Mouse (Mus musculus) MEL (cell line): ENCODE data around the gene Edem1. TPM values are rescaled to one million over a fixed set of nuclear protein-coding genes. Genes with fewer than 3 reads are reported as not detected.

Experiments
- DNase-seq: peaks from one replicate; pipeline ENCODE4 v3.0.0; 2011; ENCODE audit warnings: low read depth, low spot score
- H3K27ac ChIP-seq: 2 replicates; pipeline ENCODE4 v1.5.1; 2012; ENCODE audit warnings: low read depth, mild to moderate bottlenecking, control low read depth, low read length, moderate library complexity; ENCODE audit not compliant: control insufficient read depth
- H3K27me3 ChIP-seq, 2 experiments: fragments of 150-350 bp in 1 of 2; sonication (generic) in 1 of 2; 2 replicates each; pipeline ENCODE4 v1.6.1; 2012; ENCODE audit warnings: low read length in 2 of 2, mild to moderate bottlenecking in 2 of 2, improper control_type of control experiment in 1 of 2, moderate library complexity in 1 of 2; ENCODE audit not compliant: insufficient read depth in 2 of 2, control insufficient read depth in 1 of 2
- H3K36me3 ChIP-seq, 2 experiments: 2 replicates each; pipeline ENCODE4 v1.6.1; 2012 to 2014; ENCODE audit warnings: low read length in 2 of 2, improper control_type of control experiment in 1 of 2, inconsistent platforms in 1 of 2, mild to moderate bottlenecking in 1 of 2; ENCODE audit not compliant: insufficient read depth in 2 of 2, control insufficient read depth in 1 of 2
- H3K4me1 ChIP-seq, 2 experiments: fragments of 150-350 bp in 1 of 2; sonication (generic) in 1 of 2; 2 replicates each; pipeline ENCODE4 v1.6.1; 2012; ENCODE audit warnings: low read length in 2 of 2, improper control_type of control experiment in 1 of 2, mild to moderate bottlenecking in 1 of 2; ENCODE audit not compliant: insufficient read depth in 2 of 2, control insufficient read depth in 1 of 2
- H3K4me3 ChIP-seq, 2 experiments: fragments of 150-350 bp in 1 of 2; sonication (generic) in 1 of 2; 2 replicates each; pipeline ENCODE4 v1.5.1; 2012; ENCODE audit warnings: low read depth in 2 of 2, low read length in 2 of 2, mild to moderate bottlenecking in 2 of 2, moderate library complexity in 2 of 2, control low read depth in 1 of 2, improper control_type of control experiment in 1 of 2; ENCODE audit not compliant: control insufficient read depth in 1 of 2, insufficient read depth in 1 of 2
- H3K79me2 ChIP-seq: 2 replicates; pipeline ENCODE4 v1.6.1; 2012; ENCODE audit warnings: mild to moderate bottlenecking, low read length, moderate library complexity; ENCODE audit not compliant: control insufficient read depth, poor library complexity, insufficient read depth
- H3K9ac ChIP-seq: 2 replicates; pipeline ENCODE4 v1.6.1; 2012; ENCODE audit warnings: low read depth, mild to moderate bottlenecking, control low read depth, low read length, moderate library complexity; ENCODE audit not compliant: control insufficient read depth, poor library complexity, severe bottlenecking
- H3K9me3 ChIP-seq: fragments of 150-350 bp; sonication (generic); replicated peaks from 2 replicates; pipeline ENCODE4 v1.6.1; 2012; ENCODE audit warnings: mild to moderate bottlenecking, low read length, improper control_type of control experiment, moderate library complexity; ENCODE audit not compliant: insufficient read depth
- BHLHE40 ChIP-seq: IDR thresholded peaks from 2 replicates; pipeline ENCODE4 v1.6.1; 2012; ENCODE audit warnings: low read depth, mild to moderate bottlenecking, inconsistent platforms, low read length, improper control_type of control experiment, borderline replicate concordance
- CHD1 ChIP-seq: IDR thresholded peaks from 2 replicates; pipeline ENCODE4 v1.6.1; 2012; ENCODE audit warnings: low read depth, mild to moderate bottlenecking, inconsistent platforms, low read length, improper control_type of control experiment
- CTCF ChIP-seq, 3 experiments: IDR thresholded peaks in 2 of 3; conservative IDR thresholded peaks in 1 of 3; 2 replicates each; pipeline ENCODE4 v1.5.1; 2011 to 2012; ENCODE audit warnings: low read length in 3 of 3, low read depth in 2 of 3, mild to moderate bottlenecking in 2 of 3, improper control_type of control experiment in 1 of 3, inconsistent platforms in 1 of 3, mixed read lengths in 1 of 3, moderate library complexity in 1 of 3; ENCODE audit not compliant: control insufficient read depth in 1 of 3, insufficient read depth in 1 of 3, poor library complexity in 1 of 3, severe bottlenecking in 1 of 3
- ELF1 ChIP-seq: IDR thresholded peaks from 2 replicates; pipeline ENCODE4 v1.6.1; 2014; ENCODE audit warnings: low read depth, mild to moderate bottlenecking, inconsistent platforms, low read length, improper control_type of control experiment, moderate library complexity
- ETS1 ChIP-seq: IDR thresholded peaks from 2 replicates; pipeline ENCODE4 v1.6.1; 2012; ENCODE audit warnings: low read depth, mild to moderate bottlenecking, inconsistent platforms, low read length, improper control_type of control experiment, moderate library complexity
- GATA1 ChIP-seq: IDR thresholded peaks from 2 replicates; pipeline ENCODE4 v1.6.1; 2011; ENCODE audit warnings: low read depth, low read length, improper control_type of control experiment
- HCFC1 ChIP-seq: IDR thresholded peaks from 2 replicates; pipeline ENCODE4 v1.6.1; 2012; ENCODE audit warnings: low read depth, mild to moderate bottlenecking, inconsistent platforms, low read length, improper control_type of control experiment, moderate library complexity
- MAX ChIP-seq: IDR thresholded peaks from 2 replicates; pipeline ENCODE4 v1.6.1; 2011; ENCODE audit warnings: low read length, improper control_type of control experiment
- MEF2A ChIP-seq: IDR thresholded peaks from 2 replicates; pipeline ENCODE4 v1.6.1; 2014; ENCODE audit warnings: low read depth, mild to moderate bottlenecking, inconsistent platforms, low read length, improper control_type of control experiment; ENCODE audit not compliant: poor library complexity, insufficient replicate concordance, severe bottlenecking; ENCODE audit errors: extremely low read depth
- MYB ChIP-seq: IDR thresholded peaks from 2 replicates; pipeline ENCODE4 v1.6.1; 2011; ENCODE audit warnings: mild to moderate bottlenecking, low read depth, low read length, improper control_type of control experiment
- NRF1 ChIP-seq: IDR thresholded peaks from 2 replicates; pipeline ENCODE4 v1.6.1; 2014; ENCODE audit warnings: low read depth, mild to moderate bottlenecking, inconsistent platforms, low read length, improper control_type of control experiment, moderate library complexity; ENCODE audit not compliant: poor library complexity, insufficient read depth, severe bottlenecking
- POLR2AphosphoS5 ChIP-seq: IDR thresholded peaks from 2 replicates; pipeline ENCODE4 v1.6.1; 2012; ENCODE audit warnings: low read depth, borderline replicate concordance, mild to moderate bottlenecking, inconsistent platforms, low read length, moderate library complexity, mixed read lengths
- RAD21 ChIP-seq: IDR thresholded peaks from 2 replicates; pipeline ENCODE4 v1.6.1; 2011; ENCODE audit warnings: mild to moderate bottlenecking, low read depth, low read length, improper control_type of control experiment
- SIN3A ChIP-seq: IDR thresholded peaks from 2 replicates; pipeline ENCODE4 v1.6.1; 2012; ENCODE audit warnings: low read length, improper control_type of control experiment, inconsistent platforms
- USF1 ChIP-seq: IDR thresholded peaks from 2 replicates; pipeline ENCODE4 v1.6.1; 2014; ENCODE audit warnings: low read depth, mild to moderate bottlenecking, inconsistent platforms, low read length, improper control_type of control experiment, moderate library complexity
- USF2 ChIP-seq, 2 experiments: IDR thresholded peaks; 2 replicates each; pipeline ENCODE4 v1.6.1; 2011 to 2012; ENCODE audit warnings: improper control_type of control experiment in 2 of 2, low read length in 2 of 2, borderline replicate concordance in 1 of 2, inconsistent platforms in 1 of 2, low read depth in 1 of 2, mild to moderate bottlenecking in 1 of 2; ENCODE audit not compliant: insufficient read depth in 1 of 2
- ZC3H11A ChIP-seq: IDR thresholded peaks from 2 replicates; pipeline ENCODE4 v1.6.1; 2012; ENCODE audit warnings: low read depth, mild to moderate bottlenecking, inconsistent platforms, low read length, improper control_type of control experiment
- ZMIZ1 ChIP-seq: IDR thresholded peaks from 2 replicates; pipeline ENCODE4 v1.6.1; 2012; ENCODE audit warnings: low read depth, mild to moderate bottlenecking, inconsistent platforms, low read length, improper control_type of control experiment, moderate library complexity
- ZNF384 ChIP-seq: IDR thresholded peaks from 2 replicates; pipeline ENCODE4 v1.6.1; 2012; ENCODE audit warnings: low read depth, mild to moderate bottlenecking, inconsistent platforms, low read length, improper control_type of control experiment
- polyA plus RNA-seq, 2 experiments: library from polyadenylated mRNA; stranded (reverse) in 1 of 2; unstranded in 1 of 2; fragments of >175 nt in 1 of 2; fragments of >200 nt in 1 of 2; gene quantifications; 2 replicates each; pipeline versions ENCODE4 v1.2.1 to v1.2.4; 2012; ENCODE audit warnings: low replicate concordance in 2 of 2, low read depth in 1 of 2; ENCODE audit not compliant: insufficient read length in 2 of 2, insufficient read depth in 1 of 2, missing spikeins in 1 of 2
- total RNA-seq: library from RNA; depleted of rRNA; stranded (reverse); fragments of 300-350 nt; gene quantifications from 2 replicates; pipeline ENCODE4 v1.2.3, GENCODE M21; 2012

The Edem1 gene
- total and polyA plus RNA-seq, 3 experiments: 10.8 to 17.9 TPM; not detected in 1

GRCm38 (mm10) chr6:108899231-108899630 lies 70.8 kb downstream of the Edem1 start:
- no peak overlapping the region for H3K9ac ChIP-seq

DNA sequence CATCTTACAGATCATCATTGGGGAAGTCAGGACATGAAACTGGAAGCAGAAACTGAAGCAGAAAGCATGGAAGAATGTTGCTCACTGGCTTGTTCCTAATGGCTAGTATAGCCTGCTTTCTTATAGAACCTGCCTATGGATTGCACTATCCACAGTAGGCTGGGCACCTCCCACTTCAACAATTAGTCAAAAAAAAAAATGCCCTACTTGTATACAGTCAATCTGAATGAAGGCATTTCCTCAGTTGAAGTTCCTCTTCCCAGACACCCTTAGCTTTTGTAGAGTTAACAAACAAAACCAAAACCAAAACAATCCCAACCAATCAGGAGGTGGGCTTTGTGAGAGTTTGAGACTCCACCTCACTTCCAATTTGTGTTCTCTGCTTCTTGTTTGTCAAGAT lies 73.7 kb downstream of the Edem1 start:
- H3K36me3 ChIP-seq: peaks cover 0 to 6% of the 10 kb centered on the region in 2 experiments; a peak in 2 of 4 replicates
- no peaks in the 10 kb centered on the region for H3K9me3 ChIP-seq
- H3K9ac ChIP-seq: no peak overlapping the region
- no peaks in the 10 kb centered on the region for H3K79me2 ChIP-seq
- peak; percentile 22 for DNase-seq
- no peak overlapping the region for H3K27ac ChIP-seq
- peaks cover 0 to 3% of the 10 kb centered on the region in 2 experiments; a peak in 2 of 4 replicates for H3K4me1 ChIP-seq
- TF ChIP-seq ZNF384: peak; percentile 68
- no peak for TF ChIP-seq POLR2AphosphoS5
- no peak overlapping the region for H3K4me3 ChIP-seq
- no peaks in the 10 kb centered on the region for H3K27me3 ChIP-seq

More at GRCm38 (mm10) chr6:108899231-108899630, 70.8 kb downstream of the Edem1 start:
- Histone ChIP-seq H3K9me3 (no peaks in the 10 kb centered on the region), H3K27ac (no peak overlapping the region), H3K79me2 (no peaks in the 10 kb centered on the region), H3K4me3 (no peak overlapping the region), H3K36me3 (peaks cover 0 to 13% of the 10 kb centered on the region in 2 experiments; a peak in 2 of 4 replicates), H3K4me1 (peaks cover 0 to 13% of the 10 kb centered on the region in 2 experiments; a peak in 2 of 4 replicates), H3K27me3 (no peaks in the 10 kb centered on the region)
- no peak for TF ChIP-seq RAD21
- no peak for TF ChIP-seq MEF2A
- TF ChIP-seq MAX: no peak
- no peak for TF ChIP-seq ZC3H11A
- no peak for TF ChIP-seq SIN3A
- DNase-seq: no peak

DNA sequence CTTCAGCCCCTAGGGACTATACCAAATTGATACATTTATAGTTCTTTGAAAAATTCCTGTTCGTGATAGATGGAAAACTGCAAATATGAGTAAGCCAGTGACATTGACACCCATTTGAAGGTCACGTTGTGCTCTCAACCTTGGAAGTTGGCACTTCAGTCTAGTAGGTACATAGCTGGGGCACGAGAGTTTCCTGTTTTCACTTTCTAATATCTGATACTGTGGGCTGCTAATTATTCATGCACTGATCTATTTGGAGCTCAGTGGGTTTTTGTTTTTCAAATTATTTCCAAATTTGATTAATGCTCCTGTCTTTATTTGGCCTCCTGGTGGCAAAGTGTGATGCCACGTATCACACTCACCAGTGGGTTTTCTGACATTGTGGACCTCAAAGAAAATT lies 74.8 kb downstream of the Edem1 start:
- Histone ChIP-seq H3K4me3 (no peak overlapping the region), H3K4me1 (peaks cover 0 to 3% of the 10 kb centered on the region in 2 experiments; a peak in 2 of 4 replicates)
- no peak for TF ChIP-seq HCFC1
- TF ChIP-seq CHD1: no peak
- no peak for TF ChIP-seq GATA1
- TF ChIP-seq BHLHE40: no peak
- TF ChIP-seq ELF1: no peak
- no peak for TF ChIP-seq USF1
- TF ChIP-seq CTCF (IDR thresholded peaks at IDR 0.05 in 2 of 3, conservative IDR thresholded peaks at IDR 0.05 in 1 of 3; ENCODE audit: control insufficient read depth in 1 of 3, insufficient read depth in 1 of 3, low read depth in 2 of 3, low read length in 3 of 3, poor library complexity in 1 of 3, severe bottlenecking in 1 of 3): no peak
- TF ChIP-seq MYB: no peak
- TF ChIP-seq USF2 (IDR thresholded peaks at IDR 0.05; ENCODE audit: borderline replicate concordance in 1 of 2, insufficient read depth in 1 of 2, low read depth in 1 of 2, low read length in 2 of 2): no peak
- no peak for TF ChIP-seq MAX
- TF ChIP-seq NRF1: no peak
- no peak for TF ChIP-seq ZMIZ1
- TF ChIP-seq ETS1: no peak
- TF ChIP-seq, all 39 proteins: peak for 0
- H3K9me3 ChIP-seq: no peaks in the 10 kb centered on the region
- H3K27me3 ChIP-seq: no peaks in the 10 kb centered on the region
- H3K36me3 ChIP-seq: peaks cover 0 to 6% of the 10 kb centered on the region in 2 experiments; a peak in 2 of 4 replicates
- no peak for DNase-seq
- H3K9ac ChIP-seq: no peak overlapping the region
- no peak overlapping the region for H3K27ac ChIP-seq
- no peaks in the 10 kb centered on the region for H3K79me2 ChIP-seq
